In the genomic region with DNA sequence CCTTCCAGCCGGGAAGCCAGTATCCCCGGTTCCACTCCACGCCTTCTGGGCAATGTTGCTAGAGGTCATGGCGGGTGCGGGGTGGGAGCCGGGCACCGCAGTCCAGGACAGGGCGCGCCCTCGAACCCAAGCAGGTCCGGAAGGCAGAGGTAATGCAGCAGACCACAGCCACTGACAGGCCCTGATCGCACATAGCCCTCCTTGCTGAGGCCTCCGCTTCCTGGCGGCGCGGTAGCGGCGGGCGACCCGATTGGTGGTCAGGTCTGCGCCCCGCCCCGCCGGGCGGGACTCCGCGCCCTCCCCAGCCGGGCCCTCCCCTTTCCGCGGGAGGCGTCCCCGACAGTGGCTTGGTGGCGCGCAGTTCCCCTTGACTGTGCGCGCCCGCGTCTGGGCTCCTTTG, we compare ENCODE assay signal across 8 mouse cellular contexts. TPM values are rescaled to one million over a fixed set of nuclear protein-coding genes. Genes with fewer than 3 reads are reported as not detected.
DNase-seq lines count a peak whose midpoint lies in the region; ATAC-seq and TF ChIP-seq lines count a peak whose summit lies in the region.
"Not testable (repeated sequence)": the region's sequence is repeated elsewhere in the genome, so short reads cannot be mapped to it uniquely, and the experiment has no call there.

A gene (plus strand): TSS at position 328 of the 400 bp plus-strand sequence.

- H3K27ac ChIP-seq in brown adipose tissue, adult 24 weeks (replicated peaks; ENCODE audit: low read depth, low read length); kidney, embryonic 16.5 days (ENCODE audit: low read length); limb, embryonic 11.5 days (replicated peaks; ENCODE audit: low read depth, low read length); small intestine, adult 2 months (ENCODE audit: insufficient read depth, low read depth, low read length): not testable (repeated sequence)
- H3K27ac ChIP-seq in forebrain, embryonic 14.5 days (ENCODE audit: low read depth, low read length) = peak within 1 kb of the TSS; percentile 48; the same call in 1 of the 2 replicates
- H3K27ac ChIP-seq in heart, embryonic 15.5 days = 0 out of 2 replicates have a peak within 1 kb of the TSS, but pooled peaks have one; percentile 34
- H3K27ac ChIP-seq in midbrain, embryonic 12.5 days (replicated peaks) = peak within 1 kb of the TSS; percentile 58; the same call in 1 of the 2 replicates

- peak within 1 kb of the TSS; percentile 69 for H3K4me3 ChIP-seq in brown adipose tissue, adult 24 weeks (ENCODE audit: insufficient read depth, low read depth, low read length)
- H3K4me3 ChIP-seq in forebrain, embryonic 14.5 days (ENCODE audit: low read depth, low read length) = peak within 1 kb of the TSS; percentile 39
- peak within 1 kb of the TSS; percentile 59 for H3K4me3 ChIP-seq in heart, embryonic 15.5 days
- H3K4me3 ChIP-seq in kidney, embryonic 16.5 days (ENCODE audit: low read length) = peak within 1 kb of the TSS; percentile 52
- peak within 1 kb of the TSS; percentile 37 for H3K4me3 ChIP-seq in limb, embryonic 11.5 days (ENCODE audit: low read depth, low read length)
- H3K4me3 ChIP-seq in midbrain, embryonic 12.5 days = peak within 1 kb of the TSS; percentile 60
- H3K4me3 ChIP-seq in small intestine, adult 2 months (ENCODE audit: low read depth, low read length) = peak within 1 kb of the TSS; percentile 67

- H3K36me3 ChIP-seq in forebrain, embryonic 14.5 days (ENCODE audit: control insufficient read depth, insufficient read depth, low read length); heart, embryonic 15.5 days; kidney, embryonic 16.5 days (ENCODE audit: insufficient read depth, low read length); limb, embryonic 11.5 days (ENCODE audit: control insufficient read depth, insufficient read depth, low read length); midbrain, embryonic 12.5 days; small intestine, adult 2 months (ENCODE audit: control insufficient read depth, insufficient read depth, low read length): not testable (repeated sequence)

- not testable (repeated sequence) for DNase-seq in forebrain, embryonic 14.5 days (ENCODE audit: low spot score)
- DNase-seq in limb, embryonic 11.5 days (ENCODE audit: low spot score) = peak; percentile 19
- peak; percentile 43 to 57 for DNase-seq in urinary bladder, postnatal 4 days (ENCODE audit: low spot score in 2 of 2)

- not testable (repeated sequence) for ATAC-seq in forebrain, embryonic 14.5 days; heart, embryonic 15.5 days (replicated peaks; ENCODE audit: insufficient number of reproducible peaks, insufficient read depth, low FRiP score, low read depth); kidney, embryonic 16.5 days (ENCODE audit: low FRiP score, low TSS enrichment); limb, embryonic 11.5 days (ENCODE audit: insufficient number of reproducible peaks, low FRiP score, low TSS enrichment, low read depth); midbrain, embryonic 12.5 days (ENCODE audit: low FRiP score, low read depth)

- not testable (repeated sequence) for H3K27me3 ChIP-seq in forebrain, embryonic 14.5 days (replicated peaks; ENCODE audit: control insufficient read depth, insufficient read depth, low read length); heart, embryonic 15.5 days; kidney, embryonic 16.5 days (ENCODE audit: insufficient read depth, low read length); limb, embryonic 11.5 days (ENCODE audit: control insufficient read depth, insufficient read depth, low read length); midbrain, embryonic 12.5 days; small intestine, adult 2 months (ENCODE audit: control insufficient read depth, insufficient read depth, low read length)

- 0% methylated on average over 10 of the region's 38 CpGs for WGBS in forebrain, embryonic 14.5 days
- 1% methylated on average over 22 of the region's 38 CpGs for WGBS in heart, embryonic 15.5 days
- whole genome bisulfite sequencing in kidney, embryonic 16.5 days = 0% methylated on average over 19 of the region's 38 CpGs
- under 1% methylated on average over 16 of the region's 38 CpGs for WGBS in limb, embryonic 11.5 days
- WGBS in midbrain, embryonic 12.5 days = under 1% methylated on average over 31 of the region's 38 CpGs
- whole genome bisulfite sequencing in small intestine, adult 2 months = under 1% methylated on average over 34 of the region's 38 CpGs

- peak within 1 kb of the TSS; percentile 61 for H3K9ac ChIP-seq in forebrain, embryonic 14.5 days (ENCODE audit: low read length)
- H3K9ac ChIP-seq in heart, embryonic 15.5 days = peak within 1 kb of the TSS; percentile 60
- H3K9ac ChIP-seq in kidney, embryonic 16.5 days (replicated peaks; ENCODE audit: low read length) = peak within 1 kb of the TSS; percentile 56
- H3K9ac ChIP-seq in limb, embryonic 11.5 days (ENCODE audit: low read length) = peak within 1 kb of the TSS; percentile 53
- peak within 1 kb of the TSS; percentile 65 for H3K9ac ChIP-seq in midbrain, embryonic 12.5 days (replicated peaks)

- TF ChIP-seq POLR2A in small intestine, adult 2 months (IDR thresholded peaks at IDR 0.05; ENCODE audit: low read depth, low read length) = not testable (repeated sequence)

- not testable (repeated sequence) for TF ChIP-seq CTCF in small intestine, adult 2 months (IDR thresholded peaks at IDR 0.05; ENCODE audit: extremely low read depth, insufficient read length, insufficient replicate concordance, low read depth, low read length)

- H3K4me2 ChIP-seq in forebrain, embryonic 14.5 days (ENCODE audit: low read length) = peak within 1 kb of the TSS; percentile 34; the same call in 1 of the 2 replicates
- H3K4me2 ChIP-seq in heart, embryonic 15.5 days = peak within 1 kb of the TSS; percentile 64
- H3K4me2 ChIP-seq in kidney, embryonic 16.5 days (replicated peaks; ENCODE audit: low read depth, low read length) = peak within 1 kb of the TSS; percentile 45
- 0 out of 2 replicates have a peak within 1 kb of the TSS, but pooled peaks have one; percentile 22 for H3K4me2 ChIP-seq in limb, embryonic 11.5 days (ENCODE audit: low read depth, severe bottlenecking)
- H3K4me2 ChIP-seq in midbrain, embryonic 12.5 days (replicated peaks) = peak within 1 kb of the TSS; percentile 47

- H3K9me3 ChIP-seq in forebrain, embryonic 14.5 days (replicated peaks; ENCODE audit: control insufficient read depth, low read length); heart, embryonic 15.5 days (replicated peaks); kidney, embryonic 16.5 days (ENCODE audit: low read length); limb, embryonic 11.5 days (ENCODE audit: control insufficient read depth, low read length); midbrain, embryonic 12.5 days: not testable (repeated sequence)

- not testable (repeated sequence) for H3K4me1 ChIP-seq in brown adipose tissue, adult 24 weeks (ENCODE audit: control insufficient read depth, insufficient read depth, insufficient read length, low read length); forebrain, embryonic 14.5 days (ENCODE audit: control insufficient read depth, insufficient read depth, low read length); heart, embryonic 15.5 days (replicated peaks); kidney, embryonic 16.5 days (ENCODE audit: insufficient read depth, low read length); limb, embryonic 11.5 days (ENCODE audit: control insufficient read depth, insufficient read depth, low read length); midbrain, embryonic 12.5 days; small intestine, adult 2 months (ENCODE audit: control insufficient read depth, insufficient read depth, insufficient read length, low read length)

RNA-seq across cellular contexts. Expression of the gene that starts here (rescaled TPM):
- 3.8 and 4.4 TPM in 2 replicates for polyA plus RNA-seq in brown adipose tissue, adult 24 weeks (2012; ENCODE audit: insufficient read depth, insufficient read length, missing spikeins)
- polyA plus RNA-seq in forebrain, embryonic 14.5 days (2014; fragmentation: Nextera tagmentation; extraction: Ambion mirVana) = 13.1 and 13.7 TPM in 2 replicates
- polyA plus RNA-seq in heart, embryonic 15.5 days (2015; fragmentation: Nextera tagmentation; extraction: Ambion mirVana) = 6.1 and 7.8 TPM in 2 replicates
- 8.1 and 9.5 TPM in 2 replicates for polyA plus RNA-seq in kidney, embryonic 16.5 days (2015; fragmentation: Nextera tagmentation; extraction: Ambion mirVana)
- polyA plus RNA-seq in limb, embryonic 11.5 days (2014; fragmentation: Nextera tagmentation; extraction: Ambion mirVana) = 19.0 and 22.8 TPM in 2 replicates
- polyA plus RNA-seq in midbrain, embryonic 12.5 days (2016; fragmentation: Nextera tagmentation; extraction: Ambion mirVana) = 15.2 and 19.8 TPM in 2 replicates
- 3.6 and 25.3 TPM in 2 replicates for polyA plus RNA-seq in small intestine, adult 2 months (2012; rRNA removed)
